Mouse (Mus musculus) MN1 (cell line): Measurements from ENCODE around the gene Slc34a2.

Experiments
- DNase-seq: peaks from one replicate; pipeline ENCODE4 v3.0.0-alpha.2; 2016; ENCODE audit warnings: low spot score

The Slc34a2 gene

DNA sequence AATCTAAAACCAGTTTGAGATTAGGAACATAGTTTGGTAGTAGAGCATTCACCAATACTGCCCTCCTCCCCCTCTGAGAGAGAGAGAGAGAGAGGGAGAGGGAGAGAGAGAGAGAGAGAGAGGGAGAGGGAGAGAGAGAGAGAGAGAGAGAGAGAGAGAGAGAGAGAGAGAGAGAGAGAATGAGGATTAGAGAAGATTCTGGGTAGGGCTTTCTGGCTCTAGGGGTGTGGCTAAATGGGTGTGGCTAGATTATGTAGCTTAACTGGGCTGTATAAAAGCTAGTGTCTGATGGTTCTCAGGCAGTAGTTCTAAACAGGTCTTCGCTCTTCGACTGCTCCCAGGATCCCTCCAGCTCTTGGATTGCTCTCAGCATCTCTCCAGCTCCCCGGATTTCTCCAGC lies at the start of gene Slc34a2:
Gene Slc34a2, plus strand, starts transcription at position 301 of the 400 bp plus-strand sequence.
- DNase-seq, result no peak

DNA sequence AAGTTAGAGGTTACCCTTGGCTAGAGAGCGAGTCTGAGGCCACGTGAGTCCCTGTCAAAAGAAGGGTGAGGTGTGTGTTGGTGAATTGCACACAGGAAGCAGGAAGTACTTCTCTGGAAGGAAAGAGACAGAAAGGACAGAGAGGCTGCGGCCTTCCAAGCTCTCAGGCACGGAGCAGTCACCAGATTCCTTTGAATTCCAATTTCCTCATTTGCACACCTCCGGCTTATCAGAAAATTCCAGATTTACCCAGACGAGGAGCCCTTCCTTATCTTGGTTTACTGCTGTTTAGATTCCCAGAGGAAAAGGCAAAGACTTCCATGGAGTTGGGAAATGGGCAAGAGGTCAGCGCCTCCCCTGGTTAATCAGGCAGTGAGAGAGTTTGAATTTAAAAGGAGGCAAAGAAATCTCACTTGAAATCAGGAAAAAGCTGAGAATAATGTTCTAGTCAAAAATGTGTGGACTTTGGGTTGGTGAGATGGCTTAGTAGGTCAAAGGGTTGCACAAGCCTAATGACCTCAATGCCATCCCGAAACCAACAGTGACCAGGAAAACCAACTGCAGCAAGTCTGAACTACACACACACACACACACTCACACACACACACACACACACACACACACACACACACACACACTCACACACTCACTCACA lies 47.1 kb upstream of the Slc34a2 start:
- DNase-seq, result no peak

DNA sequence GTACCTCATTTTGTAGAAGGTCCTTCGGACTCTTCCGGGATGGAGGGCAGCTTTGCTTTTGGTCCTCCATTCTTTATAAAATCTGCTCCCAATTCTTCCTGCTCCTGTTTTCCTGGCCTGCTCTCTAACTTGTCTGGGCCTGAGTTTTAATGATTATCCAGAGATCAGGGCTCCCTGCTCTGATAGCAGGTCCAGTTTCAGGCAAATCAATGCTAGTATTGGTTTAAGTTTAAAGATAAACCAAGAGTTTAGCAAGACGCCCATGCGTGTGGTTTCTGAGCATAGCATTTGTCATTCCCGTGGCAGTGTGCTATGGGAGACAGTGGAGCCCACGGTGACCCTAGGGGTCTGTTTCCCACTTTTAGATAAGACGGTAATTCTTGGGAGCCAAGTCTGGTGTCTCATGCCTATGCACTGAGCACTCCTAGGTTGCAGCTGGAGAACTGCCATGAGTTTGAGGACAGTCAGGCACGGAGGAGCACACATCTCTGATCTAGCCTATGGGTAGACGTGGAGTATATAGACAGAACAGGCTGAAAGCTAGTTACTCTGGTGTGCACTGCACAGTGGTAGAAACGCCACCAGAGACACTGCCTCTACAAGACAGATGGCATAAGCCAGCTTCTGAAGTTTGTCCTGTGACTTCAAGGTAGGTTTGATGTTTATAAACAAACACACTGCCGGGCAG lies 45.5 kb upstream of the Slc34a2 start:
- no peak for DNase-seq

DNA sequence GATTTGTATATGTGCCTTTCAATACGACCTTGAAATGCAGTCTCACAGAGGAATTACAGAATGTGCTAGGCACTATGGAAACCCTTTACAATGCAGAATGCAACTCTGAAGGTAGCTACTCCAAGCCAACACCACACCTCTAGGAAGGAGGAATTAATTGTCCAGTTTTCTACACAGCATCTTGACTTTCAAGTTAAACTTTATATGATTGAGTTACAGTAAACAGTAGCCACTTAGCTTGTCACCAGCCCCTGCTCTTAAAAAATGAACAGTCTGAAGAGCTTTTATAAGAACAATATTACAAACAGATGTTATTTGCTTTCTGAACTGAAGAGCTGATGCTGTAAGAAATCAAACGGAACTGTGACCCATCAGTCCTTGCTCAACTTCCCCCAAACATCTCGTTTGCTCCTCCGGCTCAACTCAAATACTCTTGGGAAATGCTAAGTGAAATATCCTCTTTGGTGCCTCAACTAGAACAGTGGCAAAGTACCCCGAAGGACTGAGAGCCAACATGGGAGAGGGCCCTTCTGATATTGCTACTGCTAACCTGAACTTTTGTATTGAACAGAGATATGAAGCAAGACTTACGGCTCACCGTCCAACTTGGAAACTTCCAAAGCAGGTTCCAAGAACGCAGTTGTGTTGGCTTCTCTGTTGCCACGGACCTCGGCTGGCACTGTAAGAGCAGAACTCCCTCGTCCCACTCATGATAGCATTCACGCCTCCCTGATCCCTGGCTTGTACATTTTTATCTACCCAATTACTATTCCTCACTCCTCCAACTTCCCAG lies 44.2 kb upstream of the Slc34a2 start:
- no peak for DNase-seq

DNA sequence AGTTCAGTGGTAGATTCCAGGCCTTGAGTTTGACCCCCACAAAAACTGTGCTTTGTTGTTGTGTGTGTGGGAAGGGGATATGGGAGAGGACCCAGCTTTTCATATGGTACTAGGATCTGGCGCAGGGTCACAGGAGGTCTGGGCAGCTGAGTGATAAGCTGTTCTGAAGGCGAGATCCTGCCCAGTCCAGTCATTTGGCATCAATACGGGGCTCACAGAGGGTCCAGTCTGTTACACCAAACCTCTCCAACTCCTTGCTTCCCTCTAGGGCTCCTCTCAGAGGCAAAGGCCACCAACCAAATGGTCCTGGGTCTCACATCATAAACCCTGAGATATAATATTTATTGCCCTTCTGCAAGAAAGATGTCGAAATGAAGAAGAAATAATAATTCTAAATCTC lies 42.4 kb upstream of the Slc34a2 start:
- no peak for DNase-seq

DNA sequence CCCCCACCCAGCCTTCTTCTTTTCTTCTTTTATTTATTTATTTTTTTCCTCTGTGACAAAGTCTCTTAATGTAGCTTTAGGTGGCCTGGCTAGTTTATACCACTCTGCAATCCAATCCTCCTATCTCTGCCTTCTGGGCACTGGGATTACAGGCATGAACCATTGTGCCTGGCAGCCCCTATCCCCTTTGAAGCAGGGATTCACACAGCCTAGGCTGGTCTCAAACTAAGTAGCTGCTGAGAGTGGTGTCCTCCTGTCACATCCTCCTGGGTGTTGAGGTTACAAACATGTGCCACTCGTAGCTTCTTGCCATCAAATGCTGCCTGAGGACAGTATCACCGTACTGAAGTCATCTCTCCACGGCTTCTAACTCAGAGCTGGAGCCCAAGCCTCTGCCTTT lies 41.7 kb upstream of the Slc34a2 start:
- no peak for DNase-seq

DNA sequence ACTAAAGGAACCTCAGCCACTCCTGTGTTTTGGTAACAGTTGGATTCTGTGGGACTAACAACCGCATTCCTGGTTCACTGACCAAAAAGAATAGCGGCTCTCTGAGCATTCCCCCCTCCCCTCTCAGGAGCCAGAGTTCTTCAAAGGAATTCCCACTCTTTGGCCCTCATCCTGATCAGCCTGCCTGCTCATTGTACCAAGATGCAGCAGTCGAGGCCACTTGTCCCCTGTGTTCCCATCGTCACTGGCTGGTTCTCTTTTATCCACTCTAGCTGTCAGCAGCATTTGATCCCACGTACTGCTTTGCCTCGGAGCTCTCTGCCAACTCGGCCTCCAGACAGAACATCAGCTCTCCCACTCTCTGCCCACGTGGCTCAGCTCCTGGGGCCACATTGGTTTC lies 41.3 kb upstream of the Slc34a2 start:
- no peak for DNase-seq

DNA sequence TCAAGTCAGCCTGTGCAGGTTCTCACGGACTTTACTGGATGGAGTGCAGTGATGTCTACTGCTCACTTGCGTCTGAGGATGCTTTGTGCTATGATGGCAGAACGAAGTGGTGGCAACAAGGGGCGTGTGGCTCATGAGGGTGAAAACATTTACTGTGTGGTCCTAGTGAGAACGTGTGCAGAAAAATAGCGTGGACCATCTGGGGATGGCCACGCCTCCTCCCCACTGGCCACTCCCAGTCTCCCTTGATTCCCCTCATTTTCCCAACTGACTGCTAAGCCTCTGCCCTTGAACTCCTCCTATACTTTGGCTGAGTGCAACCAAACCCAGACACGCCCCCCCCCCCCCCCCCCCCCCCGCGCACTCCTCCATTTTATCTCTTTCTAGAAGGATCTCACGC lies 40.8 kb upstream of the Slc34a2 start:
- DNase-seq, result no peak

DNA sequence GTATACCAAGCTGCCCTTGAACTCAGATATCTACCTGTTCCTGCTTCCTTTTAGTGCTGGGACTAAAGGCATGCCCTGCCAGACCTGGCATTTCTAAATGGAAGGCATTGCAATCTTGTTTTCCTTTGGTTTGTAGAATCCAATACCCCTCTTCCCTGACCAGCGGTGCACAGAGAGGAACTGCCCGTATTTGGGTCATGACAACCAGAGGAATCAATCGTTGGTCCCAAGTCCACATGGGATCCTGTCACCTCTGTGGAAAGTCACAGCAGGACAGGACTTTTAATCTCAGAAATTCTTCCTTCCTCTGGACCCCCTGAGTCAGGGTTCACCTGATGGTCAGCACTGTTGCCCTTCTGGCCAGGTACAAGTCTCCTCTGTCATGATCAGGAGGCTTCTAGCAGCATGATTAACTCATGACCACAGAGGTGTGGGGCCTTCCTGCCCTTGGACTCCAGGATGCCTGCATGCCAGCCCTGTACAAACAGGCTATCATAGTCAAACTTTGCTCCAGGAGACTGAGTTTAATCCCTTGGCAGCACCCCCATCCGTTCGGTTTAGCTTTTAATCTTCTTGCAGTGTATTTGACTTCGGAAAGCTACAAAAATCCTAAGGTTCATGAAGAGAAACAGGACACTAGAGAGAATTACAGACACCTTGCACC lies 39.7 kb upstream of the Slc34a2 start:
- DNase-seq, result no peak

DNA sequence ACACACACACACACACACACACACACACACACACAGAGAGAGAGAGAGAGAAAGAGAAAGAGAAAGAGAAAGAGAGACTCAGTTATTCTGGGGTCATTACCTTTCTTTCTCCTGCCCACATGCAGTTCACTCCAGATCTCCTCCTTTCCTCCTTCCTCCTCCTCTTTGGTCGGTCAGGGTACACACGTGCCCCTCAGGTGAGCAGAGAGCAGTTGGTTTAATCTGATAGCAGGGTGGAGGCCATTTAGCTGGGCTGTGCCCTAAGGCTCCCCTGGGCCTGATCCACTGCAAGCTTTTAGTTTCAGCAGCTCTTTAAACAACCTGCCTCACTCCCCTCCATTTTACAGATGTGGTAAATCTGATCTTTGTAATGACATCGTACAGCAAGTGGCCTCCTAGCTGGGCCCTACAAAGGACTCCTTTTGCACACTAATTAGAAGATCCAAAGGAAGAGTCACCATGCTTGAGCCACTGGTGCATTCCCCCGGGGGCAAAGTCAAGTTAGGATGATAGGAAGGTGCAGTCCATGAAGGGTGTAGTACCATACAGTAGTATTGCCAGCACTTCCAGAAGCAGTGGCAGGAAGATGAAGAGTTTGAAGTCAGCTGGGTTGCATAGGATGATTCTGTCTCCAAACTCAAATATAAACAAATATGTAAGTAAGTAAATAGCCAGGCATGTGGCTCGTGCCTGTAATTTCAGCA lies 37.6 kb upstream of the Slc34a2 start:
- no peak for DNase-seq

DNA sequence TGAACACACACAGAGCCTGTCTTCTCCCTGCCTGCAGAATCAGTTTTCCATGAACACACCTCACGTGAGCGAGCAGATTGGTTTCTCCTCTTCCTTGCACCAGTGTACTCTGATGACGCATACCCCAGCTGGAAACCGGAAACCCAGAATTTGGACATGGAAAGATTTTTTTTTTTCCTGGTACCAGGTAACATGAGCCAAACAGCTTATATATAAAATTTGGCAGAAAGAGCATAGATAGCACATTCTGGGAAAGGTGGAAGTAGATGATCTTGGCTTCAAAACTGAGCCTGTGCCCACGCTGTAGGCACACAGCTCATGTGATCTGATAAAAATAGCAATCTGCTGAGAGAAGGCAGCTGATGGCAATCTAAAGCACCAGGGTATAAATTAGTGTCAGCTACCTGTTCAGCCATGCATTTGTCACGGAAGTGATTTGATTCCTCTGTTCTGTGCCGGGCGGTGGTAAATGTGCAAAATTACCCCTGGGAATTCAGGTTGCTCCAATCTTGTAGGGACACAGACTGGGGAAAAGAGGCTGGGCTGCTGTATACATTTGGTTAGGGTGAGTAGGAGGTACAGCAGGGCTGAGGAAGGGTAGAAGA lies 35.2 kb upstream of the Slc34a2 start:
- DNase-seq, result no peak

DNA sequence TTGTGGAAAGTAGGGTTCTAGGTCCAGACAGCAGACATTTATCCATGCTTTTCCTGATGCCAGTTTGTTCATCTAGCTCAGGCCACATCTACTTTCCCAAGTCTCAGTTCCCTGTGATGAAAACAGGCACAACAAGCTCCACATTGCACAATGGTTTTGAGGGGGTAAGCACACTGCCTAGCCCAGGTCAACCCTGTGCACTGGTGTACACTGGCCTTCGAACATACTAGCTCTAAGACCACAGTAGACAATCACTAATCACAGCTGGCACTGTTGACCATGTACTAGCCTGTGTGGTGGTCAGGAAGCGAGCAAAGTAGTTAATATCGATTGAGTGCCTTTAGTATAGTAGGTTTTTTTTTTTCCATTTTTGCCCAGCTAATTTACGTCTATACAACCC lies 34.4 kb upstream of the Slc34a2 start:
- DNase-seq, result no peak

DNA sequence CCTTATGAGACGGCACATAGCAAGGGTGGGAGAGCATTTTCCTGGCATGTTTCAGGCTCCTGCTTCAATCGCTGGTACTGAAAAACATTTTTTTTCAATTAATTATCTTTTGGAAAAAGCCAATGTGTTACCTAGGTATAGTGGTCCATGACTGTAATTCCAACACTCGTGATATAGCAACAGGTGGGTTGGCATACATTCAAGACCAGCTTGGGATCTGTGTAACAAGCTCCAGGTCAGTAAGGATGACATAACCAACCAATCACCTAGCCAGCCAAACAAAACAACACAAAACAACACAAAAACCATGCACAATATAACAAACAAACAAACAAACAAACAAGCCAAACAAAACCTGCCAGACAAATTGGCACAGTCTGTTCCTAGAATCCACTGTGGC lies 33.9 kb upstream of the Slc34a2 start:
- no peak for DNase-seq

DNA sequence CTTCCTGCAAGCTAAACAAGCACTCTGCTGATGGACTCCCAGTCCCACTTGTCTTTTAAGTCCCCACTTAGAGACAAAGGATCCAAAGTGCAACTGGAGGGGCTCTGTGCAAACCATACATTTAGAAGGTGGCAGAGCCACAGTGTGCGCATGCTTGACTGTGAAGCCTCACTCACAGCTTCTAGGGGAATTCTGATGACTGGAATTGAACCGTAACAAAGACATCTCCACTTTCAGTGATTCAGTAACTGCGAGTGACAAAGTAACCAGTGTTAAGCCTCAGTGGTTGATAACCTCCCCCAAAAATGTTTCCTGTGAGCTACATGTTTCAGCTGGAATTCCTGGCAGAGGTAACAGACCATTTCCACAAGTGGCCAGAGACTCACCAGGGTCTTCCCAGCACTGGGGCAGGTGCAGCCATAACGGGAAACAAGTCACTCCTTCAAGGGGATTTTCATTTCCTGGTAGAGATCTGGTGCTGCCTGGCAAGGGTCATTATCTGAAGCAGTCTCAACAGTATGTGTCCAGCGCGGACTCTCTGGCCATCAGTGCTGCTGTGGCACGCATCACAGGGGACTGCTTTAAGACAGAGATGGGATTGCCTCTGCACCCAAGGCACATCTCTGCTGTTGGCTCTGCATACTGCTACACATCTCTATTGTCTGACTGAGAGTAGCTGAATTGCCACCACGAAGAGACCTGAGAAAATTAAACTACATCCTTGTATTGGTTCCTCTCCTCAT lies 28.7 kb upstream of the Slc34a2 start:
- DNase-seq, result no peak

DNA sequence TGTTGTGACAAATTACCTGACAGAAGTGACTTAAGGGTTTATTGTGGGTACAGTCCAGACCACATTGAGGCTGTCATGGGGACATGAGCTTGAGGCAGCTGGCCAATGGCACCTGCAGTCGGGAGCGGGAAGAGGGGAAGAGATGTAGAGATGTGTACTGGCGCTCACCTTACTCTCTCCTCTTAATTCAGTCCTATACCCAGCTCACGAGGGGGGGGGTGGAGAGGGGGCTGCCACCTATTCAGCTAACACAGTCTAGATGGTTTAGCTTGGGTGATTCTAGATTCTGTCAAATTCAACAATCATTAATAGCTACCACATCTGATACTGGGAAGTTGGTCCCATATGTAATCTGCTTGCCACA lies 28.1 kb upstream of the Slc34a2 start:
- DNase-seq, result no peak

DNA sequence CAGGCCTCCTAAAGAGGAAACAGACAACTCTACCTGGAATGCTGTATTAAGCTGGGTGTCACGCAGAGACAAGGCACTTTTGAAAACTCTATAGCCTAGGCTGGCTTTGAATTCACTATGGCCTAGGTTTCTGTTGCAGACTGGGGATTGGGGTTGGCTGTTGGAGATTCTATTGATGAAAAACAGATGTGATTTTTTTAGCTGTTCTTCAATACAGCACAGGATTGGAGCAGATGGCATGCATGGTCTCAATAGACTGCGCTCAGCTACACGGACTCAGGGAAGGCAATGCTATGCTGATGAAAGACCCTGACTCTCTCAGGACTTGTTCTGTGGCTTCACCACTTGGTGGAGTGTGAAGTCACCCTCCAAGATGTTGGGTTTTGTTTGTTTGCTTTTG lies 26.6 kb upstream of the Slc34a2 start:
- DNase-seq, result no peak

DNA sequence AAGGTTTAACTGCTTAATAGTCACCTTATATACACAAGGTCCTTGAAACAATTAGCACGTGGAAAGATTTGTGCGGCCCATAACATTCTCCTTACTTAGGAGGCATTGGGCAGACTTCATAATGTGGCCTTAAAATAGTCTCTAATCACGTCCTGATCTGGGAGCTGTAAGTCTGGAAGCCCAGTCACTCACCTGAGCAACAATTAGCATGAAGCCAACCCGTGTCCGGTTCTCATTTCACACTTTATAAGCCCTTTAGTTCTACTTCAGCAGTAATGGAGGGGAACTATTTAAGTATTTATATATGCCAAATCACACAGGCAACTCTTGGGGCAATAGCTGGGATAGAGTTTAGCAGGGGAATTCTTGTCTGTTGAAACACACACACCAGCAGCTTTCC lies 21.3 kb upstream of the Slc34a2 start:
- no peak for DNase-seq

DNA sequence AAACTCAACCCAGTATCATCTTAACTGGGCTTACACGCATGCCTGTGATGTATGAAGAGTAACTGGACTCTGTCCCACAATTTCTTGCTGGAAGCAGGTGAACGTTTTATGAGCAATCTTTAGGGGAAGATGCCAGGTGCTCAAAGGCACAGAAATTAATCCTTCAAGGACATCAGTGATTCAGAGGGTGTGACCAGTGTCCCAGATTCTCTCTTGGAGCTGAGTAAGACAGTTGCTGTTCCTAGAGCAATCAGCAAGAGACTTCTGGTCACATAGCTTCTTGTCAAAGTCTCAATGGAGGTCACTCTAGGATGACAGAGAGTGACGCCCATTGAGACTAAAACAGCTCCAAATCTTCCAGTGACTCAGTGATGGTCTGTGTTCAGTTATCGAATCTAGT lies 19.6 kb upstream of the Slc34a2 start:
- no peak for DNase-seq

DNA sequence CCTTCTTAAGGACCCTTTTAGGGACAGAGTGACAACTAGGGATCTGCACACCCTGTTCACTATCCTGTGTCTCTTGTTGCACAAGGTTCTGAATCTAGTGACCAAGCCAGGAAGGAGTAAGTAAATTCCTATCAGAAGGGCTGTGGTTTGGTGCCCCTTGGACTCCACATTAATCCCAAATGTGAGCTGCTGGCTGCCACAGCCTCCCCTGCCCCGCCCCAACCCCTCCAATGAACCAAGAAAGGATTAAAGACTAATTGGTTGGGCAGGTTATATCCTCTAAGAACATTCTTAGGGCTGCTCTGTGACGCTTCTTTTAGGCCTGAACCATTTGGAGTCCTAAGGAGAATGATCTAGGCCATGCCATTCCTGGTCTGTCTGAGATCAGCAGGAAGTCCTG lies 14.4 kb upstream of the Slc34a2 start:
- no peak for DNase-seq

DNA sequence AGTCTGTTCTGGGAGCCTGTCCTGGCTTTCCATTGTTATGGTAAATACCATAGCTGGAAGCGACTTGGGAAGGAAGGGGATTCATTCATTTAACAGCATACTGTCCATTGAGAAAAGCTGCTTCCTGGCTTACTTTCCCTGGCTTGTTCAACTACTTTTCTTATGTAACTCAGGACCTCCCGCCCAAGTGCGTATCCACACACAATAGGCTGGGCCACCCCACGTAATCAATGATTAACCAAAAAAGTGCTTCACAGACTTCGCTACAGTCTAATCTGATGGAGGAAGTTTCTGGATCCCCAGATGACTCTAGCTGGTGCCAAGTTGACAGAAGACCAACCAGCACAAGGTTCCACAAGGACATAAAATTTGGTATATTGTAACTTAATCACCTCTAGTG lies 14.0 kb upstream of the Slc34a2 start:
- DNase-seq, result no peak
